Mouse (Mus musculus) thymus, adult 2 months (tissue): ENCODE results near the gene 1700037H04Rik. TPM values are rescaled to one million over a fixed set of nuclear protein-coding genes. Genes with fewer than 3 reads are reported as not detected.

Source experiments
- DNase-seq: peaks from one replicate; pipeline ENCODE4 v3.0.0; 2021
- H3K27ac ChIP-seq: fragments of 200-500 bp; 2 replicates; pipeline ENCODE4 v1.5.1; 2012; ENCODE audit warnings: low read length, control low read depth; ENCODE audit not compliant: control insufficient read depth, insufficient read depth
- H3K27me3 ChIP-seq: fragments of 200-500 bp; 2 replicates; pipeline ENCODE4 v1.6.1; 2012; ENCODE audit warnings: mild to moderate bottlenecking, low read length, moderate library complexity, mixed read lengths; ENCODE audit not compliant: control insufficient read depth, insufficient read depth
- H3K36me3 ChIP-seq: fragments of 200-500 bp; 2 replicates; pipeline ENCODE4 v1.6.1; 2012; ENCODE audit warnings: mild to moderate bottlenecking, low read length, moderate library complexity; ENCODE audit not compliant: control insufficient read depth, insufficient read depth
- H3K4me1 ChIP-seq: fragments of 200-500 bp; replicated peaks from 2 replicates; pipeline ENCODE4 v1.6.1; 2012; ENCODE audit warnings: low read length; ENCODE audit not compliant: control insufficient read depth, insufficient read depth
- H3K4me3 ChIP-seq: fragments of 200-500 bp; 2 replicates; pipeline ENCODE4 v1.5.1; 2012; ENCODE audit warnings: mild to moderate bottlenecking, low read length, control low read depth, moderate library complexity; ENCODE audit not compliant: control insufficient read depth, insufficient read depth
- CTCF ChIP-seq: fragments of 200-500 bp; IDR thresholded peaks from 2 replicates; pipeline ENCODE4 v1.5.1; 2012; ENCODE audit warnings: mild to moderate bottlenecking, control low read depth, low read length, moderate library complexity, borderline replicate concordance; ENCODE audit not compliant: control insufficient read depth, poor library complexity, insufficient read depth; ENCODE audit errors: extremely low read depth
- POLR2A ChIP-seq: fragments of 200-500 bp; IDR thresholded peaks from 2 replicates; pipeline ENCODE4 v1.6.1; 2012; ENCODE audit warnings: mild to moderate bottlenecking, low read length, control low read depth, moderate library complexity; ENCODE audit not compliant: control insufficient read depth, poor library complexity, insufficient read depth; ENCODE audit errors: extremely low read depth
- WGBS: fragments of 180-500 bp; shearing (Covaris S2); methylation state at CpG from one replicate; pipeline ENCODE4 v1.1.7; 2018; 5-methylcytosine and 5-hydroxymethylcytosine counted together
- polyA plus RNA-seq: library from polyadenylated mRNA; depleted of rRNA; stranded (reverse); fragments of >200 nt; gene quantifications from 2 replicates; pipeline ENCODE4 v1.2.3, GENCODE M21; 2012

Gene 1700037H04Rik
- polyA plus RNA-seq, 1 experiment, result 108 TPM

DNA sequence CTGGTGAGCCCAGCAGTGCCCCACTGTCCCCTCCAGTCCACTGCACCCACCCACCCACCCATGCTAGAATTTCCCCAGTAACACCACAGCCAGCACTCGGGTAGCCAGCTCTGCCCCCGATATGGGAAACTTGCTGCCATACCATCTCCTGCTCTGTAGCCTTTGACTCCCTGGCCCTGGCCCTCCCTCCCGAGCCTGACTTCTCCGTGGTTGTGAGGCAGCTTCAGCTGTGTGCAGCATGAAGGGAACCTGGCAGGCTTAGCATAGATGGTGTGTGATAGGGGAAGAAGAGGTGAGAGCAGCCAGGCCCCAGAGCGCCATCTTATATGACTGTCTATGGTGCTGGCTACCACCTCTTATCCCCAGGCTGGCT is 19.4 kb downstream of the 1700037H04Rik start:
- no peaks in the 10 kb centered on the region for H3K4me1 ChIP-seq
- no peaks in the 10 kb centered on the region for H3K36me3 ChIP-seq
- DNase-seq, result no peak
- H3K4me3 ChIP-seq, result no peak overlapping the region
- H3K27ac ChIP-seq, result no peak overlapping the region
- 82% methylated on average over 5 of the region's 5 CpGs for WGBS
- H3K27me3 ChIP-seq, result no peaks in the 10 kb centered on the region
- TF ChIP-seq POLR2A (no peak), CTCF (no peak)

DNA sequence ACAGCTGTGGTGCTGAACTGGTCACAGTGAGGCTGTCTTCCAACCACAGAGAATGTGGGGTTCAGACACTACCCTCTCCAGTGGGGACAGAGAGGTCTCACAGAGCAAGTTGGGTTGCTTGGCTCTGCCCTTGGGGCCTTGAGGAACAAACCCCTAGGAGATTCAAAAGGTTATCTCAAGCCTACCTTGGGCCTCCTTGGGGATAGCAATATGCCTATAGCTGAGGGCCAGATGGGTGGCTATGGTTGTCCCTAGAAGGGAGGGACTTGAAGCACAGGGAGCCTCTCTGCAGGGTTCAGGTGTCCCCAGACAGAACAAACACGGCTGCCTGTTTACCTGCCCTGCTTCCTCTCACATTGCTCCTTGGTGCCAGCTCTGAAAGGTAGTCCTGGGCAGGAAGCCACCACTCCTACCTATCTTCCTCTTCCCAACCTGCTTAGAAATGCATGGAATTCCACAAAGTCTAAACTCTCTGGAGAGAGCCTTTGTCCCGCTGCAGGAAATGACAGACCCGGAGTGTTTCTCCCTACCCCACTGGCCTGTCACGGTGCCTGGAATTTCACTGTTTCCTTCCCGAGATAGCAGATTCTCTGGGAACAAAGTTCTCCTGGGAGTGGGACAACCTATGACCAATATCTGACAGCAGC is 19.9 kb downstream of the 1700037H04Rik start:
- no peak for TF ChIP-seq POLR2A
- no peak for TF ChIP-seq CTCF
- no peak overlapping the region for H3K4me3 ChIP-seq
- DNase-seq, result no peak
- no peak overlapping the region for H3K27ac ChIP-seq
- H3K27me3 ChIP-seq, result no peaks in the 10 kb centered on the region
- WGBS, result 85% methylated on average over 5 of the region's 5 CpGs
- no peaks in the 10 kb centered on the region for H3K36me3 ChIP-seq
- no peaks in the 10 kb centered on the region for H3K4me1 ChIP-seq

DNA sequence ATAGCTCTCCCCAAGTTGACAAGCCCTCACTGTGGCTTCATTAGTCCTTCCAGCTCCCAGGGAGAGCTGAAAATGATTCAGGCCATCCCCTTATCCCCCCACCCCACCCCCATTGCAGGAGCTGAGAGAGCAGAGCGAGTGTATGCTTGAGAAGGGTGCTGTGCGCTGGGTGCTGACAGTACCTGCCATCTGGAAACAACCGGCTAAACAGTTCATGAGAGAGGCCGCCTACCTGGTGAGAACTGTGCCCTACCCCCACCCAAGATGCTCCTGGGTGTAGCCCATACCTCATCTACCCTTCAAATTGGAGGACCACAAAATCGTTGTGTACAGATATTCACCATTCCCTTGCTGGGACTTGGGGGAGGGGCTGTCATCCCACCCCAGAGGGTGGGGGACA is 20.6 kb downstream of the 1700037H04Rik start:
- no peak for DNase-seq
- Histone ChIP-seq H3K27ac (no peak overlapping the region), H3K27me3 (no peaks in the 10 kb centered on the region), H3K4me3 (no peak overlapping the region), H3K4me1 (no peaks in the 10 kb centered on the region), H3K36me3 (no peaks in the 10 kb centered on the region)
- 92% methylated on average over 5 of the region's 5 CpGs for WGBS
- TF ChIP-seq CTCF (no peak), POLR2A (no peak)

DNA sequence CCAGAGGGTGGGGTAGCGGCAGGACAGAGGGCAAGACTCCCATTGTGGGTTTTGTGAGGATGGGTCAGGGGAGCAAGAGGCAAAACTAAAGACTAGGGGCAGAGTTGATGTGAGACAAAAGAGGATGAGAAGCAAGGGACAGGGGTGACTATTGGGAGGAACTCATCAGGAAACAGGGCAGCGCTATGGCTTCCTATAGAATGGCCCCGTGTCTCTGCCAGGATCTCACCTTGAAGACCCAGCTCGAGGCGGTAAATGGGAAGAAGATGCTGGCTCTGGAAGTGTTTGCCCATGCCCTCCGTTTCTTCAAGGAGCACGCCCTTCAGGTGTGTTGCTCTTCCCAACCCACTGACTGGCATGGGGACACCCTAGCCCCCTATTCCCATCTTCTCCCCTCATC is 21.1 kb downstream of the 1700037H04Rik start:
- no peaks in the 10 kb centered on the region for H3K36me3 ChIP-seq
- no peak overlapping the region for H3K27ac ChIP-seq
- no peaks in the 10 kb centered on the region for H3K27me3 ChIP-seq
- H3K4me3 ChIP-seq, result no peak overlapping the region
- 95% methylated on average over 7 of the region's 7 CpGs for WGBS
- H3K4me1 ChIP-seq, result no peaks in the 10 kb centered on the region
- DNase-seq, result no peak
- TF ChIP-seq POLR2A, result no peak
- no peak for TF ChIP-seq CTCF

DNA sequence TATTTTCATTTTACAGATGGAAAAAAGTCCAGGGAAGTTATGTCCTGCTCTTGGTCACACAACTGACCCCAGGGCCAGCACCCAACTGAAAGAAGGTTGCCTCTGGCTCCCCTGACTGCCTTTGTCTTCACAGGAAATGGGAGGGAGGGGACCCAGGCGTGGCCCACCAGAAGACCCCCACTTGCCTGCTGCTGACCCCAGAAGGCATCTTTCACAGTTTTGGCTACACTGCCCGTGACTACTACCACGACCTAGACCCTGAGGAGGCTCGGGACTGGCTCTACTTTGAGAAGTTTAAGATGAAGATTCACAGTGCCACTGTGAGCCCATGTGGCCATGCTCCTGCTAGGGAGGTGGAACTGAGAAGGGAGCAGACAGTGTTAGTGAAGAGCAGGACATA is 21.6 kb downstream of the 1700037H04Rik start:
- no peak overlapping the region for H3K27ac ChIP-seq
- WGBS, result 90% methylated on average over 4 of the region's 4 CpGs
- no peaks in the 10 kb centered on the region for H3K4me1 ChIP-seq
- H3K27me3 ChIP-seq, result no peaks in the 10 kb centered on the region
- no peak overlapping the region for H3K4me3 ChIP-seq
- no peaks in the 10 kb centered on the region for H3K36me3 ChIP-seq
- TF ChIP-seq CTCF, result no peak
- no peak for TF ChIP-seq POLR2A
- DNase-seq, result no peak

DNA sequence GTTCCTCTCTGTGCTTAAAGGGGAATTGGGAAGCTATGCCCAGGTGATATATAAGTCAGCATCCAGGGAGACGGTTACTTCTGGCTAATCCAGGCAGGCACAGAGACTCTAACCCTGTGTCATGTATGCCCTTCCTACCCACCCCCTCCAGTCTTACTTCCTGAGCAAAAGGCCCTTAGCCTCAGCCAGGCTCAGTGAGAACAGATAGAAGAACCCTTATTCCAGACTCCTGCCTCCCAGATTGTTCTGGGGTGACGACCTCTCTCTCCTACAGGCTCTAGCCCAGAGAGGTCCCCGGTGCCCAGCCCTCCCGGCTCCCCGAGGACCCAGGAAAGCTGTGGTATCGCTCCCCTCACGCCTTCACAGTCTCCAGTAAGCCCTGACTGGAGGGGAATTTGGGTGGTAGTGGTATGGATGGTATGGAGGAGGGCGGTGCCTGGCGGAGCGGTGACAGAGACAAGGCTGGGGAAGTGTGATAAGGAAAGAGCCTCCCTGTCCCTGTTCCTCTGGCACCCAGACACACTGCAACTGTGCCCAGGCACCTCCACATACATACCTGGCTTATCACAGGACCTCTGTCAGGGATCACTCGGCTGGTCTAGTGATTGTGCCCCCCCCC is 24.3 kb downstream of the 1700037H04Rik start:
- H3K4me1 ChIP-seq, result no peaks in the 10 kb centered on the region
- no peak overlapping the region for H3K4me3 ChIP-seq

DNA sequence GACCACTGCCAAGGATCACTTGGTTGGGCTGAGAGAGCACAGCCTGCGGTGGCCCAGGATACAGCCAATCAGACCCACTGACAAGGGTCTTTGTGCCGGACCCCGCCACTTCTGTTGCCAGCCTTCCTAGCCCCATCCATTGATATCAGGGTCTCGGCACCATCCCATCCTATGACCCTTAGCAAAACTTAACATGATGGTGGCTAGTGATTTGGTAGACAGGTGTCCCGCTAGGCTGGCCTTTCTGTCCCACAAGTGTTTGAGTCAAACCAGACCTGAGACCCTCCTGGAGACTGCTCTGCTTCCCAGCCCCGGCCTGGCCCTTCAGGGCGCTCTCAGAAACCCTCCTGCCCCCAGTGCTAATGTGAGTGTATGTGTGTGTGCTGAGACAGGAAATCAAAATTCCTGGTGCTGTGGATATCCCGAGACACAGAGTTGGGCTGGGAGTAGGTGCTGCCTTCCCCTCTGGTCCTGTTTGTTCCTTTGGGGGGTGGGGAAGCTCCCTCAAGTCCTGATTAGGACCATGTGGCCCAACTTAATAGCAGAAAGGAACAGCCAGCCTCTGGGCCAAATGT is 25.0 kb downstream of the 1700037H04Rik start:
- H3K27ac ChIP-seq, result no peak overlapping the region
- no peak for DNase-seq

More for the DNA sequence above, 24.3 kb downstream of the 1700037H04Rik start:
- Histone ChIP-seq H3K27ac (no peak overlapping the region), H3K27me3 (no peaks in the 10 kb centered on the region), H3K36me3 (no peaks in the 10 kb centered on the region)
- DNase-seq, result no peak
- TF ChIP-seq POLR2A (no peak), CTCF (no peak)
- 95% methylated on average over 11 of the region's 11 CpGs for WGBS

More for the DNA sequence above, 25.0 kb downstream of the 1700037H04Rik start:
- TF ChIP-seq CTCF, result no peak
- TF ChIP-seq POLR2A, result no peak
- Histone ChIP-seq H3K4me3 (no peak overlapping the region), H3K4me1 (no peaks in the 10 kb centered on the region), H3K36me3 (no peaks in the 10 kb centered on the region), H3K27me3 (no peaks in the 10 kb centered on the region)
- WGBS, result 95% methylated on average over 8 of the region's 8 CpGs
